Mouse (Mus musculus): ENCODE measurements at regions not wholly inside any gene's neighbourhood (a gene's known extent, or its start where the extent isn't known, plus 50 kb on each side); places are given as distances from the start of the nearest gene placed in this dataset.

GRCm38 (mm10) chr1:137814556-137814955, 361.0 kb downstream of the Ptprc start:
- WGBS (ENCODE audit: insufficient replicate concordance), result 53% methylated on average over 2 of the region's 2 CpGs
- ATAC-seq (ENCODE audit: insufficient read depth), result no peak
- no peak overlapping the region for H3K9ac ChIP-seq

GRCm38 (mm10) chr1:137813716-137814115, 361.8 kb downstream of the Ptprc start:
- H3K9ac ChIP-seq, result no peak overlapping the region
- H3K4me1 ChIP-seq (replicated peaks), result no peaks in the 10 kb centered on the region
- H3K4me2 ChIP-seq, result no peak overlapping the region
- no peaks in the 10 kb centered on the region for H3K36me3 ChIP-seq (replicated peaks)
- ATAC-seq (ENCODE audit: insufficient read depth), result no peak
- 48% methylated on average over 1 of the region's 1 CpGs for WGBS (ENCODE audit: insufficient replicate concordance)
- H3K27me3 ChIP-seq, result no peaks in the 10 kb centered on the region
- no peaks in the 10 kb centered on the region for H3K9me3 ChIP-seq (replicated peaks)
- no peak overlapping the region for H3K27ac ChIP-seq (replicated peaks)
- H3K4me3 ChIP-seq (replicated peaks), result no peak overlapping the region

More at GRCm38 (mm10) chr1:137814556-137814955, 361.0 kb downstream of the Ptprc start:
- Histone ChIP-seq H3K9me3 (replicated peaks) (no peaks in the 10 kb centered on the region), H3K36me3 (replicated peaks) (no peaks in the 10 kb centered on the region), H3K4me1 (replicated peaks) (no peaks in the 10 kb centered on the region), H3K27me3 (no peaks in the 10 kb centered on the region), H3K27ac (replicated peaks) (no peak overlapping the region), H3K4me2 (no peak overlapping the region), H3K4me3 (replicated peaks) (no peak overlapping the region)

- no peak overlapping the region for H3K27ac ChIP-seq (replicated peaks)
- H3K4me1 ChIP-seq (replicated peaks), result no peaks in the 10 kb centered on the region
- no peaks in the 10 kb centered on the region for H3K27me3 ChIP-seq
- no peak overlapping the region for H3K4me3 ChIP-seq (replicated peaks)
- 67% methylated on average over 4 of the region's 4 CpGs for WGBS (ENCODE audit: insufficient replicate concordance)
- no peak overlapping the region for H3K9ac ChIP-seq
- no peak overlapping the region for H3K4me2 ChIP-seq
- no peaks in the 10 kb centered on the region for H3K36me3 ChIP-seq (replicated peaks)
- ATAC-seq (ENCODE audit: insufficient read depth), result no peak
- H3K9me3 ChIP-seq (replicated peaks), result no peaks in the 10 kb centered on the region
These were observed 363.5 kb downstream of the Ptprc start for GRCm38 (mm10) chr1:137811981-137812380.

GRCm38 (mm10) chr1:137806742-137807141, 368.8 kb downstream of the Ptprc start:
- peak; percentile 42 for ATAC-seq (ENCODE audit: insufficient read depth)
- Histone ChIP-seq H3K9ac (no peak overlapping the region), H3K36me3 (replicated peaks) (no peaks in the 10 kb centered on the region), H3K4me2 (peak overlapping the region; percentile 30), H3K4me1 (replicated peaks) (no peaks in the 10 kb centered on the region), H3K27me3 (no peaks in the 10 kb centered on the region), H3K27ac (replicated peaks) (no peak overlapping the region), H3K9me3 (replicated peaks) (no peaks in the 10 kb centered on the region), H3K4me3 (replicated peaks) (no peak overlapping the region)
- 7% methylated on average over 8 of the region's 8 CpGs for WGBS (ENCODE audit: insufficient replicate concordance)

- Histone ChIP-seq H3K36me3 (replicated peaks) (no peaks in the 10 kb centered on the region), H3K4me2 (peak overlapping the region; percentile 30), H3K9ac (no peak overlapping the region), H3K27me3 (no peaks in the 10 kb centered on the region), H3K27ac (replicated peaks) (0 out of 2 replicates have a peak overlapping the region, but pooled peaks have one; percentile 14), H3K4me1 (replicated peaks) (no peaks in the 10 kb centered on the region), H3K4me3 (replicated peaks) (no peak overlapping the region), H3K9me3 (replicated peaks) (no peaks in the 10 kb centered on the region)
- no peak for ATAC-seq (ENCODE audit: insufficient read depth)
- 28% methylated on average over 8 of the region's 8 CpGs for WGBS (ENCODE audit: insufficient replicate concordance)
These were observed 369.3 kb downstream of the Ptprc start for GRCm38 (mm10) chr1:137806252-137806651.

- Histone ChIP-seq H3K9me3 (replicated peaks) (no peaks in the 10 kb centered on the region), H3K27ac (replicated peaks) (no peak overlapping the region), H3K4me3 (replicated peaks) (no peak overlapping the region), H3K4me1 (replicated peaks) (no peaks in the 10 kb centered on the region), H3K36me3 (replicated peaks) (no peaks in the 10 kb centered on the region), H3K9ac (no peak overlapping the region), H3K27me3 (no peaks in the 10 kb centered on the region), H3K4me2 (no peak overlapping the region)
- no peak for ATAC-seq (ENCODE audit: insufficient read depth)
- 61% methylated on average over 4 of the region's 4 CpGs for WGBS (ENCODE audit: insufficient replicate concordance)
These were observed 373.4 kb downstream of the Ptprc start for GRCm38 (mm10) chr1:137802119-137802518.

- Histone ChIP-seq H3K4me2 (no peak overlapping the region), H3K4me3 (replicated peaks) (no peak overlapping the region), H3K9me3 (replicated peaks) (no peaks in the 10 kb centered on the region), H3K27ac (replicated peaks) (no peak overlapping the region), H3K27me3 (no peaks in the 10 kb centered on the region), H3K9ac (no peak overlapping the region), H3K4me1 (replicated peaks) (no peaks in the 10 kb centered on the region), H3K36me3 (replicated peaks) (no peaks in the 10 kb centered on the region)
- WGBS (ENCODE audit: insufficient replicate concordance), result 25% methylated on average over 2 of the region's 2 CpGs
- no peak for ATAC-seq (ENCODE audit: insufficient read depth)
These were observed 374.8 kb downstream of the Ptprc start for GRCm38 (mm10) chr1:137800752-137801151.

- no peaks in the 10 kb centered on the region for H3K36me3 ChIP-seq (replicated peaks)
- no peak overlapping the region for H3K4me2 ChIP-seq
- H3K27ac ChIP-seq (replicated peaks), result no peak overlapping the region
- no peak for ATAC-seq (ENCODE audit: insufficient read depth)
- WGBS (ENCODE audit: insufficient replicate concordance), result 42% methylated on average over 3 of the region's 3 CpGs
- no peaks in the 10 kb centered on the region for H3K27me3 ChIP-seq
- no peaks in the 10 kb centered on the region for H3K4me1 ChIP-seq (replicated peaks)
- H3K9me3 ChIP-seq (replicated peaks), result no peaks in the 10 kb centered on the region
- no peak overlapping the region for H3K4me3 ChIP-seq (replicated peaks)
- H3K9ac ChIP-seq, result no peak overlapping the region
These were observed 386.7 kb downstream of the Ptprc start for GRCm38 (mm10) chr1:137788789-137789188.

- Histone ChIP-seq H3K27me3 (no peaks in the 10 kb centered on the region), H3K4me1 (replicated peaks) (no peaks in the 10 kb centered on the region)
- no peak for ATAC-seq (ENCODE audit: insufficient read depth)
These were observed 388.9 kb downstream of the Ptprc start for GRCm38 (mm10) chr1:137786653-137787052.

GRCm38 (mm10) chr1:137774586-137774985, 400.9 kb downstream of the Ptprc start:
- Histone ChIP-seq H3K4me3 (replicated peaks) (no peak overlapping the region), H3K27ac (replicated peaks) (no peak overlapping the region), H3K4me1 (replicated peaks) (no peaks in the 10 kb centered on the region), H3K36me3 (replicated peaks) (no peaks in the 10 kb centered on the region), H3K4me2 (no peak overlapping the region), H3K27me3 (no peaks in the 10 kb centered on the region), H3K9ac (no peak overlapping the region), H3K9me3 (replicated peaks) (no peaks in the 10 kb centered on the region)
- no peak for ATAC-seq (ENCODE audit: insufficient read depth)

More at GRCm38 (mm10) chr1:137786653-137787052, 388.9 kb downstream of the Ptprc start:
- Histone ChIP-seq H3K27ac (replicated peaks) (no peak overlapping the region), H3K4me2 (no peak overlapping the region), H3K4me3 (replicated peaks) (no peak overlapping the region), H3K9me3 (replicated peaks) (no peaks in the 10 kb centered on the region), H3K9ac (no peak overlapping the region), H3K36me3 (replicated peaks) (no peaks in the 10 kb centered on the region)

- no peak overlapping the region for H3K4me3 ChIP-seq (replicated peaks)
- no peaks in the 10 kb centered on the region for H3K4me1 ChIP-seq (replicated peaks)
These were observed 414.7 kb downstream of the Ptprc start for GRCm38 (mm10) chr1:137760797-137761196.

GRCm38 (mm10) chr1:137751446-137751961, 424.0 kb downstream of the Ptprc start:
- Histone ChIP-seq H3K4me1 (replicated peaks) (no peaks in the 10 kb centered on the region), H3K27me3 (no peaks in the 10 kb centered on the region), H3K27ac (replicated peaks) (no peak overlapping the region), H3K9ac (no peak overlapping the region), H3K4me2 (no peak overlapping the region), H3K4me3 (replicated peaks) (no peak overlapping the region), H3K9me3 (replicated peaks) (no peaks in the 10 kb centered on the region), H3K36me3 (replicated peaks) (no peaks in the 10 kb centered on the region)
- 43% methylated on average over 7 of the region's 7 CpGs for WGBS (ENCODE audit: insufficient replicate concordance)
- peak; percentile 40; the same call in 1 of the 2 replicates for ATAC-seq (ENCODE audit: insufficient read depth)

More at GRCm38 (mm10) chr1:137760797-137761196, 414.7 kb downstream of the Ptprc start:
- no peaks in the 10 kb centered on the region for H3K36me3 ChIP-seq (replicated peaks)
- H3K27me3 ChIP-seq, result no peaks in the 10 kb centered on the region
- 70% methylated on average over 4 of the region's 4 CpGs for WGBS (ENCODE audit: insufficient replicate concordance)
- no peak overlapping the region for H3K27ac ChIP-seq (replicated peaks)
- no peaks in the 10 kb centered on the region for H3K9me3 ChIP-seq (replicated peaks)
- no peak overlapping the region for H3K9ac ChIP-seq
- no peak for ATAC-seq (ENCODE audit: insufficient read depth)
- H3K4me2 ChIP-seq, result no peak overlapping the region
